Mouse (Mus musculus) embryonic facial prominence, embryonic 14.5 days (tissue): ENCODE data around the gene Vps13d. TPM values are rescaled to one million over a fixed set of nuclear protein-coding genes. Genes with fewer than 3 reads are reported as not detected.
A peak's percentile ranks its signal among the peaks of the same experiment; 100 is the strongest.

Experiments
- ATAC-seq: fragments of 200-750 bp; cut with Nextera tagmentation; 2 replicates; pipeline ENCODE4 v1.8.0; 2017; ENCODE audit warnings: low read depth, moderate number of reproducible peaks, moderate TSS enrichment
- DNase-seq: peaks from one replicate; pipeline ENCODE4 v3.0.0-alpha.2; 2015; ENCODE audit warnings: low spot score
- H3K27ac ChIP-seq: fragments of 300-500 bp; sonication (generic); replicated peaks from 2 replicates; pipeline ENCODE4 v1.5.1; 2014; ENCODE audit warnings: low read depth, mild to moderate bottlenecking, low read length, moderate library complexity
- H3K27me3 ChIP-seq: fragments of 300-500 bp; sonication (generic); replicated peaks from 2 replicates; pipeline ENCODE4 v1.6.1; 2014; ENCODE audit warnings: low read length; ENCODE audit not compliant: control insufficient read depth, insufficient read depth
- H3K36me3 ChIP-seq: fragments of 300-500 bp; sonication (generic); 2 replicates; pipeline ENCODE4 v1.6.1; 2014; ENCODE audit warnings: low read length, mixed read lengths; ENCODE audit not compliant: control insufficient read depth, insufficient read depth
- H3K4me1 ChIP-seq: fragments of 300-500 bp; sonication (generic); 2 replicates; pipeline ENCODE4 v1.6.1; 2014; ENCODE audit warnings: antibody characterized with exemption, low read length; ENCODE audit not compliant: control insufficient read depth, insufficient read depth
- H3K4me2 ChIP-seq: fragments of 300-500 bp; sonication (generic); 2 replicates; pipeline ENCODE4 v1.6.1; 2014; ENCODE audit warnings: low read depth, mild to moderate bottlenecking, low read length, moderate library complexity, mixed read lengths
- H3K4me3 ChIP-seq: fragments of 300-500 bp; sonication (generic); 2 replicates; pipeline ENCODE4 v1.5.1; 2014; ENCODE audit warnings: low read depth, mild to moderate bottlenecking, low read length
- H3K9ac ChIP-seq: fragments of 300-500 bp; sonication (generic); 2 replicates; pipeline ENCODE4 v1.6.1; 2014; ENCODE audit warnings: low read depth, mild to moderate bottlenecking, low read length, moderate library complexity, mixed read lengths
- H3K9me3 ChIP-seq: fragments of 300-500 bp; sonication (generic); 2 replicates; pipeline ENCODE4 v1.6.1; 2016; ENCODE audit warnings: low read length; ENCODE audit not compliant: control insufficient read depth
- WGBS: fragments of 180-500 bp; shearing (Covaris S2); extraction: QIAGEN DNeasy Blood & Tissue Kit; methylation state at CpG from one replicate; pipeline ENCODE4 v1.1.7; 2014; 5-methylcytosine and 5-hydroxymethylcytosine counted together
- polyA plus RNA-seq: library from polyadenylated mRNA; unstranded; fragments of >200 nt; fragmentation: Nextera tagmentation; extraction: Ambion mirVana; gene quantifications from 2 replicates; pipeline ENCODE4 v1.2.1, GENCODE M21; 2014

Vps13d gene
- polyA plus RNA-seq, 1 experiment from 2014 or later = 14.5 TPM

GRCm38 (mm10) chr4:144960188-144960904 lies 234.5 kb downstream of the Vps13d start:
- H3K4me2 ChIP-seq = no peak overlapping the region
- H3K9ac ChIP-seq = no peak overlapping the region
- ATAC-seq (no peak), DNase-seq (no peak)
- no peak overlapping the region for H3K27ac ChIP-seq
- H3K9me3 ChIP-seq = no peaks in the 10 kb centered on the region
- H3K27me3 ChIP-seq = no peaks in the 10 kb centered on the region
- no peaks in the 10 kb centered on the region for H3K36me3 ChIP-seq
- H3K4me1 ChIP-seq = no peaks in the 10 kb centered on the region
- 46% methylated on average over 8 of the region's 8 CpGs for WGBS
- no peak overlapping the region for H3K4me3 ChIP-seq

GRCm38 (mm10) chr4:144957721-144958120 lies 237.1 kb downstream of the Vps13d start:
- ATAC-seq (no peak), DNase-seq (no peak)
- no peaks in the 10 kb centered on the region for H3K4me1 ChIP-seq
- H3K9me3 ChIP-seq = no peaks in the 10 kb centered on the region
- H3K36me3 ChIP-seq = no peaks in the 10 kb centered on the region
- H3K4me2 ChIP-seq = no peak overlapping the region
- H3K9ac ChIP-seq = no peak overlapping the region
- WGBS = 77% methylated on average over 2 of the region's 2 CpGs
- H3K27me3 ChIP-seq = no peaks in the 10 kb centered on the region
- no peak overlapping the region for H3K27ac ChIP-seq
- no peak overlapping the region for H3K4me3 ChIP-seq

DNA sequence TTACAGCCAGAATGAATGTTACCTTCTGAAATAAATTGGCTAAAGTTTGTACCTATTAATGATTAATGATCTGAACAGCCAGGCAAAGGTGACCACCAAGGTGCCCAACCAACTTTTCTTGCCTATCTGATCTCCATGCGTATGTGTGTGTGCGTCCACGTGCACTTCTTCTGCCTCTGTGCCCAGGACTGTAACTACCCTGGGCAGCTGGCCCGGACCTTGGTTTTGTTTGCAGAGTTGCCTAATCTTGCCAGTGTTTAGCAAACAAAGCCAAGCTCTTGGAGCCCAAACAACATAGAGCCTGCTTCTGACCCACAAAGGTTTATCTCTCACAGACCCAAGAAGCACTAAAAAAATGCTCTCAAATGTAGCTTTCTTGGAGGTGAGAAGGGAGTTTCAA lies 237.6 kb downstream of the Vps13d start:
- no peak overlapping the region for H3K9ac ChIP-seq
- WGBS = 86% methylated on average over 4 of the region's 4 CpGs
- DNase-seq = no peak
- no peaks in the 10 kb centered on the region for H3K4me1 ChIP-seq
- no peak overlapping the region for H3K4me2 ChIP-seq
- no peaks in the 10 kb centered on the region for H3K27me3 ChIP-seq
- H3K36me3 ChIP-seq = no peaks in the 10 kb centered on the region
- no peaks in the 10 kb centered on the region for H3K9me3 ChIP-seq
- no peak for ATAC-seq
- H3K4me3 ChIP-seq = no peak overlapping the region
- no peak overlapping the region for H3K27ac ChIP-seq

DNA sequence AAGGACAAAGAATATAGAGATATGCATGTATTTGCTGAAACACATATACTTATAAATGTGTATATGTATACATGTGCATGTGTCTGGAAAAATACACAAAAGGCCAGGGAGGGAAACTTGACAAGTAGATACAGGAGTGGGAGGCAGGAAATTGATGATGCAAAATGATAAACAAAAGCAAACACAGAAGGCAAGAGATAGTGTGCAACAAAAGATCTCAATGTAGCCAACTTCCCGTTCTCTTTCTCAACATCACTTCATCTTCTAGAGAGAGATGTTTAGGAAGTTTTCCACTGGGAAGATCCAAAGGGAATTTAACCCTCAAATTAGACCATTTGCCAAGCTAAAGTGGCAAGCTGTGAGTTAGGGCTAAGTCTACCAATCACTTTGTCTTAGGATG lies 238.5 kb downstream of the Vps13d start:
- WGBS = 73% methylated on average over 1 of the region's 1 CpGs
- ATAC-seq = no peak

GRCm38 (mm10) chr4:144955863-144956262 lies 238.9 kb downstream of the Vps13d start:
- DNase-seq = no peak
- no peaks in the 10 kb centered on the region for H3K9me3 ChIP-seq
- H3K9ac ChIP-seq = no peak overlapping the region
- no peaks in the 10 kb centered on the region for H3K4me1 ChIP-seq
- H3K27ac ChIP-seq = no peak overlapping the region
- no peak overlapping the region for H3K4me2 ChIP-seq
- H3K4me3 ChIP-seq = no peak overlapping the region
- WGBS = 83% methylated on average over 1 of the region's 1 CpGs
- no peaks in the 10 kb centered on the region for H3K36me3 ChIP-seq
- H3K27me3 ChIP-seq = no peaks in the 10 kb centered on the region
- ATAC-seq = no peak

More for the DNA sequence above, 238.5 kb downstream of the Vps13d start:
- Histone ChIP-seq H3K4me1 (no peaks in the 10 kb centered on the region), H3K9me3 (no peaks in the 10 kb centered on the region), H3K36me3 (no peaks in the 10 kb centered on the region), H3K27ac (no peak overlapping the region), H3K4me3 (no peak overlapping the region), H3K9ac (no peak overlapping the region), H3K27me3 (no peaks in the 10 kb centered on the region), H3K4me2 (no peak overlapping the region)
- DNase-seq = no peak

DNA sequence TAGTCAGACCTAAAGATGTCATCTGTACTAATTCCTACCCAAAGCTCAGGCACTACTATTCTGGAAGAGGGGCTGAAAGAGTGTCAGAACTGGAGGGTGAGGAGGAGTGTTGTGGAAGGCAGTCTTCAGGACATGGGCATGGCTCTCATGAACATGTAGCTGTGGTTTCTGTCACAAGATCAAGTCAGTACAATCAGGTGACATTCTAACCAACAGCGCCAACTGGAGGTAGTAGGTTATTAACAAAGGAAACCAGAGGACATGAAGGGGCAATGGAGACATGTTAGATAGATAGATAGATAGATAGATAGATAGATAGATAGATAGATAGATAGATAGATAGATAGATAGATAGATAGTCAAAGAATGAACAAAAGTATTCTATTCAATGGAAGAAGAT lies 241.4 kb downstream of the Vps13d start:
- WGBS = 92% methylated on average over 1 of the region's 1 CpGs
- no peak for DNase-seq

DNA sequence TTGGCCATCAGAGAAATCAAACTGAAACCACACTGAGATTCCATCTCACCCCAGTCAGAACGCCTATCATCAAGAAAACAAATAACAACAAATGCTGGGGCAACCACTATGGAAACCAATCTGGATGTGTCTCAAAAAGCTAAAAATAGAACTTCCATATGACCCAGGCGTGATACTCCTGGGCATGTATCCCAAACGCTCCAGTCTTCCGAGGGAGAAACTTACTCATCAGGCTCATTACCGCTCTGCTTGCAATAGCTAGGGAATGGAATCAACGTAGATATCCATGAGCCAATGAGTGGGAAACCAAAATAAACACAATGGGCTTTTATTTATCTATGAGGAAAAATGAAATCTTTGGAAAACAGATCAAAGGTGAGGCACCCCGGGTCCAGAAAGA lies 242.9 kb downstream of the Vps13d start:
- Histone ChIP-seq H3K9ac (no peak overlapping the region), H3K9me3 (no peaks in the 10 kb centered on the region), H3K36me3 (no peaks in the 10 kb centered on the region), H3K27me3 (no peaks in the 10 kb centered on the region), H3K4me1 (peaks cover 18% of the 10 kb centered on the region), H3K27ac (no peak overlapping the region), H3K4me3 (no peak overlapping the region), H3K4me2 (no peak overlapping the region)
- WGBS = 83% methylated on average over 7 of the region's 7 CpGs
- ATAC-seq (no peak), DNase-seq (no peak)

More for the DNA sequence above, 241.4 kb downstream of the Vps13d start:
- no peak overlapping the region for H3K27ac ChIP-seq
- no peak for ATAC-seq
- H3K36me3 ChIP-seq = no peaks in the 10 kb centered on the region
- peaks cover 15% of the 10 kb centered on the region for H3K4me1 ChIP-seq
- no peak overlapping the region for H3K4me3 ChIP-seq
- H3K9me3 ChIP-seq = no peaks in the 10 kb centered on the region
- H3K9ac ChIP-seq = no peak overlapping the region
- H3K27me3 ChIP-seq = no peaks in the 10 kb centered on the region
- no peak overlapping the region for H3K4me2 ChIP-seq

GRCm38 (mm10) chr4:144950883-144951282 lies 243.9 kb downstream of the Vps13d start:
- H3K27ac ChIP-seq = no peak overlapping the region
- peaks cover 18% of the 10 kb centered on the region for H3K4me1 ChIP-seq
- 78% methylated on average over 3 of the region's 3 CpGs for WGBS
- no peaks in the 10 kb centered on the region for H3K36me3 ChIP-seq
- no peaks in the 10 kb centered on the region for H3K27me3 ChIP-seq
- H3K4me3 ChIP-seq = no peak overlapping the region
- H3K9ac ChIP-seq = no peak overlapping the region
- H3K9me3 ChIP-seq = no peaks in the 10 kb centered on the region
- H3K4me2 ChIP-seq = no peak overlapping the region
- ATAC-seq = no peak
- DNase-seq = no peak

DNA sequence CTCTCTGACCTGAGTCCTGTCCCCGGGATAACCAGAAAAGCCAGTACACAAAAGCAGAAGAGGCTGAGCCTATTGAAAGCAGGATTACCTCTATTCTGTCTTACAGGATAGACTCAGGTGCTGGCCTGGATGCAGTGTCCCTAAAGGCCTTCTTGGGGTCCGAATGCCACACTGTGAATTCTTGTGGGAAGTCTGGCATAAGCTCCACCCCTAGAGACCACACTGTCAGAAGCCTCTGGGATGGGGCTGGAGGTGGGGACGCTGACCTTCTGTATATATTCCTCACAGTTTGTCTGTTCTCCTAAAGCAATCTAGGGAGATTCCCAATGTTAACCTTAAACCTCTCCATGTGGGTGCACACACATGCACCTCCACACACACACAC lies 244.5 kb downstream of the Vps13d start:
- ATAC-seq = no peak
- H3K4me1 ChIP-seq = peaks cover 18% of the 10 kb centered on the region
- no peak for DNase-seq
- no peak overlapping the region for H3K4me3 ChIP-seq
- no peak overlapping the region for H3K4me2 ChIP-seq
- no peaks in the 10 kb centered on the region for H3K9me3 ChIP-seq
- WGBS = 52% methylated on average over 3 of the region's 3 CpGs
- peak overlapping the region; percentile 28; the same call in 1 of the 2 replicates for H3K27ac ChIP-seq
- no peak overlapping the region for H3K9ac ChIP-seq
- no peaks in the 10 kb centered on the region for H3K36me3 ChIP-seq
- H3K27me3 ChIP-seq = no peaks in the 10 kb centered on the region
